Mouse (Mus musculus): ENCODE measurements around the gene Pik3ip1.

Gene Pik3ip1

GRCm38 (mm10) chr11:3382602-3383594 is 52.7 kb downstream of the Pik3ip1 start:
- DNase-seq, result peak in 1 of 2 experiments; percentile 20

GRCm38 (mm10) chr11:3386941-3387368 is 56.8 kb downstream of the Pik3ip1 start:
- DNase-seq, result peak; percentile 86 to 91

DNA sequence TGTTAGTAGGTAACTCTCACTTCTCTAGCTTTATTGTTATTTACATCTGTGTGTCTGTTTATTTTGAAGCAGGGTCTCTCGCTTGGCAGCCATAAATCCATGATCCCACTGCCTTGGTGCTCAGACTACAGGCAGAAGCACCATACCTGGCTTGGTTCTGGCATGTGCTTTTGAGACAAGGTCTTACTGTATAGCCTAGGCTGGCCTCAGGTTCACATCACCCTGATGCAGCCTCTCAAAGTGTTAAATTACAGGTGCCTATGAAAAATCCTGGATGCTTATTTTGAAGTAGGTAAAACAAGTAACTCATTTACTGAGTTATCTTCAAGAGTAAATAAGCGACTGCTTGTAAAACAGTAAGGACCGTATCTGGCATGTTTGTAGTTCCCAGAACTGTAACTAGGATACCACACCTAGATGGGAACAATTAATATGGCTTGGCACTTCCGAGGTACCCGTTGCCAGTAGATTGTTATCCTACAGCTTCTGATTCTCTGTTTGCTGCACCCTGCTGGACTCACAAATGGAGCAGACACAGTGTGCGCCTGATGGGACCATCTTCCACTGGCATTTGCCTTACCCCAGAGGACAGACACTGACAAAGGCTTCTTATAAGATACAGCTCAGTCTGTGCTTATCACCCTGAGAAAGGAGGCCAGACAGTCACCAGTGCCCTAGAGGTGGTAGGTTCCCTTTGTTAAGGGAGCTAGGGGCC is 57.4 kb downstream of the Pik3ip1 start:
- no peak for DNase-seq

DNA sequence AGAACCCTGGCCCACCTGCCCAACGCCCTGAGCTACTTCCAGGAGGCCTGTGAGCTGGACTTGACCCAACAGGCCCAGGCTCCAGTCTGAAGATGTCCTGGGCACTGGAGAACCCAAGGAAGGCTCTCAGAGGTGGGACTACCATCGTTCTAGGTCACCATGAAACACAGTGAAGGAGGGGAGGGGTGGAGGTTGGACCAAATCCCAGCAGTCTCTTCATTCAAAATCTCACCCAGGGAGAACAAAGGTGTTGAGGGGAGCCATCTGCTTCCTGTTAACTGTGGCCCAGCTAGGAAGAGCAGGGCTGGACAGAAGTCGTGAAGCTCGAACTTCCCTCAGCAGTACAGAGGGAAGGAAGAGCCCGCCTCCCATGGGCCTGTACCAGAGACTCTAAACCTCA is 59.8 kb downstream of the Pik3ip1 start:
- DNase-seq, result no peak

GRCm38 (mm10) chr11:3390789-3391188 is 60.6 kb downstream of the Pik3ip1 start:
- no peak for DNase-seq

GRCm38 (mm10) chr11:3392526-3392925 is 62.3 kb downstream of the Pik3ip1 start:
- DNase-seq, result peak in 1 of 2 experiments; percentile 58
